Mouse (Mus musculus) olfactory bulb, adult 2 months (tissue): ENCODE measurements around the gene Ptprcap. TPM values are rescaled to one million over a fixed set of nuclear protein-coding genes. Genes with fewer than 3 reads are reported as not detected.
"Not testable (repeated sequence)": the region's sequence is repeated elsewhere in the genome, so short reads cannot be mapped to it uniquely, and the experiment has no call there.

ENCODE experiments used
- H3K27ac ChIP-seq: fragments of 200-500 bp; 2 replicates; pipeline ENCODE4 v1.5.1; 2012; ENCODE audit warnings: low read depth, low read length; ENCODE audit not compliant: insufficient read depth
- H3K4me1 ChIP-seq: fragments of 200-500 bp; 2 replicates; pipeline ENCODE4 v1.6.1; 2012; ENCODE audit warnings: low read length; ENCODE audit not compliant: control insufficient read depth, insufficient read depth
- H3K4me3 ChIP-seq: fragments of 200-500 bp; 2 replicates; pipeline ENCODE4 v1.5.1; 2012; ENCODE audit warnings: mild to moderate bottlenecking, low read depth, low read length, moderate library complexity; ENCODE audit not compliant: insufficient read depth
- CTCF ChIP-seq: fragments of 200-500 bp; IDR thresholded peaks from 2 replicates; pipeline ENCODE4 v1.5.1; 2012; ENCODE audit warnings: low read depth, mild to moderate bottlenecking, low read length, moderate library complexity; ENCODE audit not compliant: insufficient read depth
- POLR2A ChIP-seq: fragments of 200-500 bp; IDR thresholded peaks from 2 replicates; pipeline ENCODE4 v1.6.1; 2012; ENCODE audit warnings: mild to moderate bottlenecking, low read depth, low read length, moderate library complexity; ENCODE audit not compliant: insufficient read depth
- WGBS: fragments of 180-500 bp; shearing (Covaris S2); methylation state at CpG from one replicate; pipeline ENCODE4 v1.1.7; 2018; 5-methylcytosine and 5-hydroxymethylcytosine counted together
- polyA plus RNA-seq: library from polyadenylated mRNA; stranded (reverse); fragments of >200 nt; gene quantifications from 2 replicates; pipeline ENCODE4 v1.2.4, GENCODE M21; 2012; ENCODE audit warnings: low replicate concordance; ENCODE audit not compliant: missing spikeins, insufficient read depth, insufficient read length

Gene Ptprcap
- polyA plus RNA-seq, 1 experiment = not detected

GRCm38 (mm10) chr19:4131768-4132167 lies 21.6 kb upstream of the Ptprcap start:
- H3K4me1 ChIP-seq = peaks cover 10% of the 10 kb centered on the region
- no peak overlapping the region for H3K4me3 ChIP-seq
- no peak overlapping the region for H3K27ac ChIP-seq
- WGBS = 69% methylated on average over 2 of the region's 2 CpGs
- TF ChIP-seq CTCF = no peak
- no peak for TF ChIP-seq POLR2A

DNA sequence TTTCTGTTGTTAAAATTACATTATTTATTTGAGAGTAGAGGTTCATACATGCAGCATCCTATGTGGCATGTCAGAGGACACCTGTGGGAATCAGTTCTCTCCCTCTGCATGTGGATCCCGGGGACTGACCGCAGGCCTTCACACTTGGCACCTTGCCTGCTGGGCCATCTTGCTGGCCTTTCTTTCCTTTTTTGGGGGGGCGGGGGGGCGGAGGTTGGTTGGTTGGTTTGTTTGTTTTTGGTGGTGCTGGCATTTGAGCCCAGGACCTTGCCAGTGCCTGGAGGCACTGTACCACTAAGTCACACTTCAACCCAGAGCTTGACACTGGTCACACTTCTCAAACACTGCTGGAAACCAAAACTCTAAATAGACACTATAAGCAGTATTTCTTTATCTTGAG lies 19.1 kb upstream of the Ptprcap start:
- TF ChIP-seq POLR2A (no peak), CTCF (no peak)
- H3K27ac ChIP-seq = no peak overlapping the region
- WGBS = 84% methylated on average over 4 of the region's 4 CpGs
- peaks cover 2% of the 10 kb centered on the region; the same call in 1 of the 2 replicates for H3K4me1 ChIP-seq
- no peak overlapping the region for H3K4me3 ChIP-seq

DNA sequence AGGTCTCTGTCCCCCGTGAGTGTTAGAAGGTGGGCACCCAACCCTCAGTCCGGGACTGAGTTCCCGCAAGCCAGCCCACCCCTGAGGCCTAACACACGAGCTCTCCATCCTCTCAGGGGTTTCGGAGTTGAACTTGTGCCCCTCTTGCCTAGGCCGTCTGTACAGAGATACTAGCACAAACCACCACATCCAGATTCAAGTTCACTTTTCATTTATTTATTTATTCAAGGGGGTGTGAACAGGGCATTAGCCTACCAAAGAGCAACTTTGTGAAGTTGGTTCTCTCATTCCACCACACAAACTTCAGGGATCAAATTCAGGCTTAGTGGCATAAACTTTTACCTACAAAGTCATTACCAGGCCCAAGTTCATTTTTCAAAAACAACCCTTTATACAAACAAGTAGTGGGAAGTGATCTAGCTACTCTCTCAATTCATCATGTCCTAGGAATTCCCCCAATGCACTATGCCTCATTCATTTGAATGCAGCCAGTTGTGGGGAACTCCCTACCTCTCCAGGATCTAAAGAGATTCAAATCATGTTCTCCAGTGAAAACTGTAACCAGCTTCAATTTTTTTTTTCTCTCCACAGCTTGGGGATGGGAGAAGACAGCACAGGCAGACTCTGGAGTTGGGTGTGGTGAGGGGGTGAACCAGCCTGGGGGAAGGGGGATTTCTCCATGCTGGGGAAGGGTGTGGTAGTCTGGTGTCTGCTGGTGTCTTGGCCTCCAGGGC lies 18.0 kb upstream of the Ptprcap start:
- H3K4me1 ChIP-seq, H3K27ac ChIP-seq, H3K4me3 ChIP-seq: not testable (repeated sequence)
- WGBS = 88% methylated on average over 6 of the region's 6 CpGs

GRCm38 (mm10) chr19:4135963-4136345 lies 17.4 kb upstream of the Ptprcap start:
- H3K4me3 ChIP-seq, H3K4me1 ChIP-seq: not testable (repeated sequence)

GRCm38 (mm10) chr19:4136463-4136862 lies 16.9 kb upstream of the Ptprcap start:
- H3K27ac ChIP-seq = no peak overlapping the region
- H3K4me3 ChIP-seq = no peak overlapping the region
- WGBS = 83% methylated on average over 5 of the region's 5 CpGs
- TF ChIP-seq CTCF (no peak), POLR2A (no peak)
- peaks cover 2% of the 10 kb centered on the region; the same call in 1 of the 2 replicates for H3K4me1 ChIP-seq

More at GRCm38 (mm10) chr19:4135963-4136345, 17.4 kb upstream of the Ptprcap start:
- WGBS = 26% methylated on average over 8 of the region's 8 CpGs
- not testable (repeated sequence) for H3K27ac ChIP-seq

DNA sequence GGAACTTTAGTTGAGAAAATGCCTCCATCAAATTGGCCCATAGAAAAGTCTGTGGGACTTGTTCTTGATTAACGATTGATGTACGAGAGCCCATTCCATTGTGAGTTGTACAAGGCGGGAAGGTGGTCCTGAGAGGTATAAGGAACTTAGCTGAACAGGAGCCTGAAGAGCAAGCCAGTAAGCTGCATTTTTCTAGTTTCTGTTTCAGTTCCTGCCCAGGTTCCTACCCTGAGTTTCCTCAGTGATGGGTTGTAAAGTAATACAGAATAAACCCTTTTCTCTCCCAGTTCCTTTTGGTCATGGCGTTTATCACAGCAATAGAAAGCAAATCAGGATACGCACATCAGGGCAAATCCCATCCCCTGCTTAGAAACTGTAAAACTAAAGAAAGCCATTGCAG lies 15.5 kb upstream of the Ptprcap start:
- TF ChIP-seq CTCF = no peak
- no peak for TF ChIP-seq POLR2A
- WGBS = 76% methylated on average over 5 of the region's 5 CpGs
- Histone ChIP-seq H3K4me1 (peaks cover 2% of the 10 kb centered on the region; the same call in 1 of the 2 replicates), H3K4me3 (no peak overlapping the region), H3K27ac (no peak overlapping the region)

- WGBS = 79% methylated on average over 2 of the region's 2 CpGs
- H3K27ac ChIP-seq = no peak within 1 kb of the TSS
- TF ChIP-seq POLR2A (no peak), CTCF (no peak)
- H3K4me1 ChIP-seq = peaks cover 2% of the 10 kb centered on the region; the same call in 1 of the 2 replicates
- H3K4me3 ChIP-seq = no peak within 1 kb of the TSS
These were observed 14.0 kb upstream of the Ptprcap start, which contains the start of gene Gpr152 for GRCm38 (mm10) chr19:4139446-4139845. Gene Gpr152, plus strand, starts transcription at chr19:4139787.

DNA sequence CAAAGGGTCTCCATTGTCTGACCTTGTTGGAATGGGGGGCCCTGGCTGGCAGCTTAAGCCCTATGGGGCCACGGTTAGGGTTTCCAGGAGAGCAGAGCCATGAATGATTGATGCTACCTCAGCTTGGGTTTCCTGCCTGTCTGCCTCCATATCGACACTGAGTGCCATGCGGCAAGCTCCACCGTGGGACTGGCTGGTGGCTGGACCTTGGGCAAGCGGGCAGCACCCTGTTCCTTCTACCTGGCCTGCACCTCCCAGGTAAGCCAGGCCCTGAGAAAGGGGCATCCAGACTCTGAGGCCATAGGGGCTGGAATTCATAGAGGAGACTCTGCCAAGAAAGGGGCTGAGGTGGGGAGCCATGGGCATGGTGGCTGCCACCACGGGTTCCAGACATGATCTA lies 13.3 kb upstream of the Ptprcap start:
- 78% methylated on average over 6 of the region's 6 CpGs for WGBS
- no peak for TF ChIP-seq CTCF
- TF ChIP-seq POLR2A = no peak

GRCm38 (mm10) chr19:4142416-4143173 lies 10.8 kb upstream of the Ptprcap start:
- 80% methylated on average over 18 of the region's 18 CpGs for WGBS
- Histone ChIP-seq H3K27ac (no peak overlapping the region), H3K4me3 (no peak overlapping the region), H3K4me1 (peaks cover 9% of the 10 kb centered on the region; the same call in 1 of the 2 replicates)
- no peak for TF ChIP-seq CTCF
- TF ChIP-seq POLR2A = no peak

More for the DNA sequence above, 13.3 kb upstream of the Ptprcap start:
- Histone ChIP-seq H3K4me1 (peaks cover 2% of the 10 kb centered on the region; the same call in 1 of the 2 replicates), H3K27ac (no peak overlapping the region), H3K4me3 (no peak overlapping the region)

- TF ChIP-seq POLR2A (no peak), CTCF (no peak)
- H3K4me1 ChIP-seq = peaks cover 11% of the 10 kb centered on the region; the same call in 1 of the 2 replicates
- WGBS = 82% methylated on average over 7 of the region's 7 CpGs
- H3K4me3 ChIP-seq = no peak within 1 kb of the TSS
- H3K27ac ChIP-seq = no peak within 1 kb of the TSS
These were observed 9.6 kb upstream of the Ptprcap start, which contains the start of gene Cabp4 for GRCm38 (mm10) chr19:4143759-4144268. Gene Cabp4, minus strand, starts transcription at chr19:4144033.
